Mouse (Mus musculus) MEL (cell line): ENCODE results near the gene Spsb1.

Experiments used
- CTCF ChIP-seq, 3 experiments: IDR thresholded peaks in 2 of 3; conservative IDR thresholded peaks in 1 of 3; 2 replicates each; pipeline ENCODE4 v1.5.1; 2011 to 2012; ENCODE audit warnings: low read length in 3 of 3, low read depth in 2 of 3, mild to moderate bottlenecking in 2 of 3, improper control_type of control experiment in 1 of 3, inconsistent platforms in 1 of 3, mixed read lengths in 1 of 3, moderate library complexity in 1 of 3; ENCODE audit not compliant: control insufficient read depth in 1 of 3, insufficient read depth in 1 of 3, poor library complexity in 1 of 3, severe bottlenecking in 1 of 3
- EP300 ChIP-seq, 2 experiments: IDR thresholded peaks; 2 replicates each; pipeline ENCODE4 v1.6.1; 2011; ENCODE audit warnings: improper control_type of control experiment in 2 of 2, low read length in 2 of 2, low read depth in 1 of 2, mild to moderate bottlenecking in 1 of 2
- JUND ChIP-seq: IDR thresholded peaks from 2 replicates; pipeline ENCODE4 v1.6.1; 2011; ENCODE audit warnings: low read depth, mild to moderate bottlenecking, improper control_type of control experiment, low read length
- MAZ ChIP-seq: IDR thresholded peaks from 2 replicates; pipeline ENCODE4 v1.6.1; 2012; ENCODE audit warnings: low read depth, mild to moderate bottlenecking, inconsistent platforms, low read length, improper control_type of control experiment
- MYC ChIP-seq: IDR thresholded peaks from 2 replicates; pipeline ENCODE4 v1.6.1; 2011; ENCODE audit warnings: low read depth, mild to moderate bottlenecking, low read length, improper control_type of control experiment, moderate library complexity
- POLR2A ChIP-seq, 2 experiments: IDR thresholded peaks; 2 replicates each; pipeline ENCODE4 v1.6.1; 2011 to 2012; ENCODE audit warnings: low read length in 2 of 2, mild to moderate bottlenecking in 2 of 2, control low read depth in 1 of 2, improper control_type of control experiment in 1 of 2, low read depth in 1 of 2, moderate library complexity in 1 of 2; ENCODE audit not compliant: control insufficient read depth in 1 of 2, insufficient read depth in 1 of 2, poor library complexity in 1 of 2
- TCF12 ChIP-seq: IDR thresholded peaks from 2 replicates; pipeline ENCODE4 v1.6.1; 2014; ENCODE audit warnings: low read depth, mild to moderate bottlenecking, inconsistent platforms, low read length, improper control_type of control experiment, moderate library complexity
- UBTF ChIP-seq: IDR thresholded peaks from 2 replicates; pipeline ENCODE4 v1.6.1; 2012; ENCODE audit warnings: low read depth, mild to moderate bottlenecking, inconsistent platforms, low read length, improper control_type of control experiment, moderate library complexity, borderline replicate concordance; ENCODE audit not compliant: insufficient read depth
- USF1 ChIP-seq: IDR thresholded peaks from 2 replicates; pipeline ENCODE4 v1.6.1; 2014; ENCODE audit warnings: low read depth, mild to moderate bottlenecking, inconsistent platforms, low read length, improper control_type of control experiment, moderate library complexity
- ZC3H11A ChIP-seq: IDR thresholded peaks from 2 replicates; pipeline ENCODE4 v1.6.1; 2012; ENCODE audit warnings: low read depth, mild to moderate bottlenecking, inconsistent platforms, low read length, improper control_type of control experiment

GRCm38 (mm10) chr4:150003021-150003580, 48.3 kb upstream of the Spsb1 start:
- TF ChIP-seq CTCF (IDR thresholded peaks at IDR 0.05 in 2 of 3, conservative IDR thresholded peaks at IDR 0.05 in 1 of 3; ENCODE audit: control insufficient read depth in 1 of 3, insufficient read depth in 1 of 3, low read depth in 2 of 3, low read length in 3 of 3, poor library complexity in 1 of 3, severe bottlenecking in 1 of 3) = no peak
- TF ChIP-seq UBTF = no peak
- no peak for TF ChIP-seq MYC
- TF ChIP-seq POLR2A (IDR thresholded peaks at IDR 0.05; ENCODE audit: control insufficient read depth in 1 of 2, insufficient read depth in 1 of 2, low read depth in 1 of 2, low read length in 2 of 2, poor library complexity in 1 of 2) = no peak
- TF ChIP-seq USF1 = no peak
- TF ChIP-seq ZC3H11A = no peak
- no peak for TF ChIP-seq MAZ
- no peak for TF ChIP-seq TCF12
- no peak for TF ChIP-seq JUND
- TF ChIP-seq EP300 (IDR thresholded peaks at IDR 0.05; ENCODE audit: low read depth in 1 of 2, low read length in 2 of 2) = no peak
